Mouse (Mus musculus) midbrain, embryonic 10.5 days (tissue): ENCODE data around the gene Alppl2. TPM values are rescaled to one million over a fixed set of nuclear protein-coding genes. Genes with fewer than 3 reads are reported as not detected.

ENCODE experiments used
- DNase-seq: peaks from one replicate; pipeline ENCODE4 v3.0.0-alpha.2; 2017; ENCODE audit warnings: low spot score
- H3K27ac ChIP-seq: fragments of 300-500 bp; sonication (generic); replicated peaks from 2 replicates; pipeline ENCODE4 v1.5.1; 2016; ENCODE audit warnings: mild to moderate bottlenecking
- H3K27me3 ChIP-seq: fragments of 300-500 bp; sonication (generic); 2 replicates; pipeline ENCODE4 v1.6.1; 2016; ENCODE audit warnings: low read depth, mild to moderate bottlenecking; ENCODE audit not compliant: poor library complexity, severe bottlenecking
- H3K36me3 ChIP-seq: fragments of 300-500 bp; sonication (generic); 2 replicates; pipeline ENCODE4 v1.6.1; 2016; ENCODE audit warnings: mild to moderate bottlenecking, moderate library complexity
- H3K4me1 ChIP-seq: fragments of 300-500 bp; sonication (generic); 2 replicates; pipeline ENCODE4 v1.6.1; 2016
- H3K4me3 ChIP-seq: fragments of 300-500 bp; sonication (generic); 2 replicates; pipeline ENCODE4 v1.5.1; 2016; ENCODE audit warnings: mild to moderate bottlenecking, moderate library complexity
- H3K9me3 ChIP-seq: fragments of 300-500 bp; sonication (generic); replicated peaks from 2 replicates; pipeline ENCODE4 v1.6.1; 2016; ENCODE audit warnings: mild to moderate bottlenecking
- WGBS: fragments of 180-500 bp; shearing (Covaris S2); methylation state at CpG from one replicate; pipeline ENCODE4 v1.1.7; 2016; 5-methylcytosine and 5-hydroxymethylcytosine counted together
- polyA plus RNA-seq: library from polyadenylated mRNA; unstranded; fragments of >200 nt; fragmentation: Nextera tagmentation; extraction: Ambion mirVana; gene quantifications from 2 replicates; pipeline ENCODE4 v1.2.1, GENCODE M21; 2016

The Alppl2 gene
- polyA plus RNA-seq = not detected in 2 replicates

- WGBS = 83% methylated on average over 4 of the region's 4 CpGs
- Histone ChIP-seq H3K27ac (no peak within 1 kb of the TSS), H3K4me3 (no peak within 1 kb of the TSS), H3K36me3 (no peaks in the 10 kb centered on the region), H3K4me1 (no peaks in the 10 kb centered on the region), H3K27me3 (no peaks in the 10 kb centered on the region), H3K9me3 (no peaks in the 10 kb centered on the region)
- no peak for DNase-seq
Measured at GRCm38 (mm10) chr1:87089828-87090227, at the start of gene Alppl2. Alppl2 (minus strand) TSS chr1:87089928.

GRCm38 (mm10) chr1:87131803-87132202 is 42.1 kb upstream of the Alppl2 start:
- peaks cover 27% of the 10 kb centered on the region for H3K27me3 ChIP-seq
- H3K27ac ChIP-seq = no peak overlapping the region
- H3K4me3 ChIP-seq = no peak overlapping the region
- no peak for DNase-seq
- WGBS = 87% methylated on average over 4 of the region's 4 CpGs
- no peaks in the 10 kb centered on the region for H3K36me3 ChIP-seq
- H3K4me1 ChIP-seq = peaks cover 18% of the 10 kb centered on the region
- H3K9me3 ChIP-seq = no peaks in the 10 kb centered on the region

- 7% methylated on average over 43 of the region's 43 CpGs for WGBS
Measured at GRCm38 (mm10) chr1:87127206-87128030, 37.7 kb upstream of the Alppl2 start.

GRCm38 (mm10) chr1:87124673-87125072 is 34.9 kb upstream of the Alppl2 start, which contains the start of gene Akp3:
Akp3 (plus strand) TSS chr1:87124973.
- Histone ChIP-seq H3K27ac (no peak within 1 kb of the TSS), H3K4me3 (no peak within 1 kb of the TSS), H3K9me3 (no peaks in the 10 kb centered on the region), H3K4me1 (peaks cover 20% of the 10 kb centered on the region), H3K36me3 (no peaks in the 10 kb centered on the region), H3K27me3 (peaks cover 45% of the 10 kb centered on the region)
- WGBS = 76% methylated on average over 6 of the region's 6 CpGs
- no peak for DNase-seq

More at GRCm38 (mm10) chr1:87127206-87128030, 37.7 kb upstream of the Alppl2 start:
- Histone ChIP-seq H3K9me3 (no peaks in the 10 kb centered on the region), H3K27me3 (peaks cover 45% of the 10 kb centered on the region), H3K27ac (no peak overlapping the region), H3K4me3 (peak overlapping the region; percentile 43), H3K36me3 (no peaks in the 10 kb centered on the region), H3K4me1 (peaks cover 20% of the 10 kb centered on the region)
- DNase-seq = no peak

- Histone ChIP-seq H3K27ac (no peak overlapping the region), H3K9me3 (no peaks in the 10 kb centered on the region), H3K4me3 (no peak overlapping the region), H3K27me3 (no peaks in the 10 kb centered on the region), H3K36me3 (no peaks in the 10 kb centered on the region), H3K4me1 (no peaks in the 10 kb centered on the region)
- DNase-seq = no peak
- WGBS = 74% methylated on average over 1 of the region's 1 CpGs
Measured at GRCm38 (mm10) chr1:87114784-87115183, 25.1 kb upstream of the Alppl2 start.

GRCm38 (mm10) chr1:87111719-87112354 is 22.1 kb upstream of the Alppl2 start:
- Histone ChIP-seq H3K27me3 (no peaks in the 10 kb centered on the region), H3K4me3 (no peak overlapping the region), H3K9me3 (no peaks in the 10 kb centered on the region), H3K27ac (no peak overlapping the region), H3K36me3 (no peaks in the 10 kb centered on the region), H3K4me1 (no peaks in the 10 kb centered on the region)
- DNase-seq = peak; percentile 38
- 33% methylated on average over 9 of the region's 9 CpGs for WGBS

- no peak for DNase-seq
Measured at GRCm38 (mm10) chr1:87108564-87108963, 18.8 kb upstream of the Alppl2 start.

GRCm38 (mm10) chr1:87106536-87106935 is 16.8 kb upstream of the Alppl2 start:
- Histone ChIP-seq H3K27me3 (no peaks in the 10 kb centered on the region), H3K9me3 (no peaks in the 10 kb centered on the region), H3K36me3 (no peaks in the 10 kb centered on the region), H3K27ac (no peak overlapping the region), H3K4me1 (peaks cover 6% of the 10 kb centered on the region; the same call in 1 of the 2 replicates), H3K4me3 (no peak overlapping the region)
- DNase-seq = no peak
- WGBS = 80% methylated on average over 8 of the region's 8 CpGs

More at GRCm38 (mm10) chr1:87108564-87108963, 18.8 kb upstream of the Alppl2 start:
- Histone ChIP-seq H3K27me3 (no peaks in the 10 kb centered on the region), H3K36me3 (no peaks in the 10 kb centered on the region), H3K4me3 (no peak overlapping the region), H3K9me3 (no peaks in the 10 kb centered on the region), H3K27ac (no peak overlapping the region), H3K4me1 (no peaks in the 10 kb centered on the region)
- WGBS = 84% methylated on average over 4 of the region's 4 CpGs

GRCm38 (mm10) chr1:87103936-87104335 is 14.2 kb upstream of the Alppl2 start:
- H3K27me3 ChIP-seq = peaks cover 14% of the 10 kb centered on the region
- H3K9me3 ChIP-seq = no peaks in the 10 kb centered on the region
- H3K4me3 ChIP-seq = no peak overlapping the region
- H3K4me1 ChIP-seq = peaks cover 6% of the 10 kb centered on the region; the same call in 1 of the 2 replicates
- DNase-seq = no peak
- WGBS = 89% methylated on average over 1 of the region's 1 CpGs
- H3K36me3 ChIP-seq = no peaks in the 10 kb centered on the region
- H3K27ac ChIP-seq = no peak overlapping the region

- DNase-seq = no peak
- H3K36me3 ChIP-seq = no peaks in the 10 kb centered on the region
- no peak overlapping the region for H3K27ac ChIP-seq
- H3K4me3 ChIP-seq = no peak overlapping the region
- H3K27me3 ChIP-seq = peaks cover 31% of the 10 kb centered on the region
- H3K9me3 ChIP-seq = no peaks in the 10 kb centered on the region
- H3K4me1 ChIP-seq = peaks cover 13% of the 10 kb centered on the region
- 86% methylated on average over 3 of the region's 3 CpGs for WGBS
Measured at GRCm38 (mm10) chr1:87102114-87102513, 12.4 kb upstream of the Alppl2 start.

- peaks cover 14% of the 10 kb centered on the region for H3K4me1 ChIP-seq
- H3K36me3 ChIP-seq = no peaks in the 10 kb centered on the region
- H3K4me3 ChIP-seq = no peak within 1 kb of the TSS
- no peaks in the 10 kb centered on the region for H3K9me3 ChIP-seq
- no peak within 1 kb of the TSS for H3K27ac ChIP-seq
- DNase-seq = no peak
- peaks cover 38% of the 10 kb centered on the region for H3K27me3 ChIP-seq
- 88% methylated on average over 1 of the region's 1 CpGs for WGBS
Measured at GRCm38 (mm10) chr1:87101411-87101810, 11.7 kb upstream of the Alppl2 start, which contains the start of gene Alpi. Alpi (minus strand) TSS chr1:87101606.

GRCm38 (mm10) chr1:87098358-87098975 is 8.7 kb upstream of the Alppl2 start:
- 12% methylated on average over 30 of the region's 30 CpGs for WGBS
- peak; percentile 77 for DNase-seq
- Histone ChIP-seq H3K4me3 (peak overlapping the region; percentile 35), H3K4me1 (peaks cover 18% of the 10 kb centered on the region), H3K36me3 (no peaks in the 10 kb centered on the region), H3K27ac (peak overlapping the region; percentile 61; the same call in 1 of the 2 replicates), H3K27me3 (peaks cover 40% of the 10 kb centered on the region), H3K9me3 (no peaks in the 10 kb centered on the region)
